Mouse (Mus musculus): ENCODE measurements at regions not wholly inside any gene's neighbourhood (a gene's known extent, or its start where the extent isn't known, plus 50 kb on each side); places are given as distances from the start of the nearest gene placed in this dataset.

DNA sequence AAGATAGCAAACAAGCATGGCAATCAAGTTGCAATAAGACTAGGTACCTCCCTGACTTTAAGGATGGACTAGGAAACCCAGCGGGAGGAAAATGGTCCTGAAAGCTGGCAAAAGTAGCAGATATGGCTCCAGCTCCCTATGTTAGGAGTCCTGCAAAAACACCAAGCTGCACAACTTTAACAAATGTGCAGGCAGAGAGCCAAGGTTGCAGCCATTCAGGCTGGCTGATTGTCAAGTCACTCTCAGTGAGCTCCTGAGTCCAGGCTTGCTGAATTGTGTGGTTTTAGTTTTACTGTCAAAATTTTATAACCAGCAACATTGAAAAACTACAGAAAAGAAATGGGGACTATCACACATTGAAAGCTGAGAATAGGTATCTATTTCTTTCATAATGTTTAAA, 1122.8 kb upstream of the Slc10a2 start:
- DNase-seq (ENCODE audit: low spot score): no peak

- no peak for DNase-seq (ENCODE audit: low spot score)
Observed at GRCm38 (mm10) chr8:6225194-6225593, 1120.0 kb upstream of the Slc10a2 start.

DNA sequence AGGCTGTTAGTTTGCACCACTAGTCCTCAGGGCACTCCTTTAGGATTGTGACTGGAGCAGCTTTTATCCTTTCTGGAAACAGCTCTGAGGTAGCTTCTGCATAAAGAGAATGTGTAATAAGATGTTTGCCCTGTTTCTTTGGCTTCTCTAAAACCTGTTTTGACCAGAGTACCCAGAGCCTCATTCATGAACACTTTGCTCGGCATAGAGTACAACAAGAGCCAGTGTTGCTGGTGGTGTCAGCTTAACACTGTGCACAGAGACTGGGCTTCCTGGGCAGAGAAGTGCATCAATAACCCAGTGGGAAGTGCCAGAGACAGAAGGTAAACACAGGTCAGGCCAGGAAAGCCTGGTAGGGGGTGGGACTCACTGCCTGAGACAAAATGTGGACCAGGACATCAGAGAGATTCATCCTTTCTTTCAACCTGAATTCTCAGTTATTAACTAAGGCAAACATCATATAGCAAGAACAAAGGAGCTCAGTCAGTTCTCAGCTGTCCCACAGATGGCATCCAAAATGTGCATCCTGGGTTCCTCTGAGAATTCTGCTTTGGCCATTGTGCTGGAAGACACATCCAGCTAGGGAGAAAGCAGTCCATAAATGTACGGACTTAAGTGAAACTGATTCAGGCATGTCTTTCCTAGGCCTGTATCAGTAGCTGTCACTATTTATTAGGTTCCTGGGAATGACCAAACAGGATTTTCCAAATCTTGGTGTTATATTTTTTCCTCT, 1102.6 kb upstream of the Slc10a2 start:
- peak; percentile 40 for DNase-seq (ENCODE audit: low spot score)

DNA sequence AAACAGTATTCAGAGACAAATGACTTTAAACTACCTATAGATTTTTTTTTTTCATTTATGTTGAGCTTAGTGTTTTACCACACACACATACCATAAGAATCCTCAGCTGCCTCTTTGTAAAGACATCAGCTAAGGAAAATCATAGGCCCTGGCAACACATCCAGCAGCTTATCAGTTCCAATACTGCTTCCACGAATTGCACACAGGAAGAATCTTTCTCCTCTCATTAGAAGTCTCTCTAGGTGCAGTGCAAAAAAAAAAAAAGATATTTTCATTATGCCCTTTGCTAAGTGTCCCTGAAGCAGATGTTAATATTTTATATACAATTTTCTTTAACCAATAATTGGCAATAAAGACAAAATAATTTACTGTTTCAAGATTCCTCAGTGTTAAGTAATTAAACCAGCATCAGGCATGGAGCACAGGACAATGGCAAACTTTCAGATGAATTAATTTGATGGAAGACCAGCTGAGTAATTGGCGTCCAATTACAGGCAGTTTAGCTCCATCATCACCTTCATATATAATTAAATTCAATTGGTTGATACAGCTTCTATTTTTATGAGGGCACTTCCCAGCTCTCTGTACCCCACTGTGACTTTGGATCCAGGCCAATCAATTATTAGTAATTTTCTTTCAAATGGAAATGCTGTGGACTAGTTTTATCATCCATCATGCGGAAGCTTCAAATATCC, 1099.0 kb upstream of the Slc10a2 start:
- DNase-seq (ENCODE audit: low spot score): no peak

GRCm38 (mm10) chr8:6191431-6191830, 1086.3 kb upstream of the Slc10a2 start:
- no peak for DNase-seq (ENCODE audit: low spot score)

DNA sequence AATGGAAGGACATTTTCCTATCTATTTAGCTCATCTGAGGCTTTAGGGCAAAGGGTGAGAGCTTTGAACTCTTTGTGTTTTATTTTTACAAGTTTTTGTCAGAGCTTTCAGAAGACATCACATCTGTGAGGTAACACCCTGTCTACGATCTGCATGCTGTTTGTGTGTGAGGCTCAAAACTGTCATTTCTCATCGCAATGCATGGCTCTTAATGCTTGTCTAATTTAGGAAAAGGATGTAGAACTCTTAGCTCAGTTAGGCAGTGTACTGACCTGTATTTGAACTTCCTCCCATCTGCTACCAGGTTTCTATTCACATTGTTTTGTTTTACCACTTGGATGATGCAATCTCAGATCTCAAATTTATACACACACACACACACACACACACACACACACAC, 1083.3 kb upstream of the Slc10a2 start:
- peak; percentile 5 for DNase-seq (ENCODE audit: low spot score)

- DNase-seq (ENCODE audit: low spot score): no peak
Observed at GRCm38 (mm10) chr8:6186561-6186960, 1081.4 kb upstream of the Slc10a2 start.

GRCm38 (mm10) chr8:6179602-6180001, 1074.5 kb upstream of the Slc10a2 start:
- no peak for DNase-seq (ENCODE audit: low spot score)

DNA sequence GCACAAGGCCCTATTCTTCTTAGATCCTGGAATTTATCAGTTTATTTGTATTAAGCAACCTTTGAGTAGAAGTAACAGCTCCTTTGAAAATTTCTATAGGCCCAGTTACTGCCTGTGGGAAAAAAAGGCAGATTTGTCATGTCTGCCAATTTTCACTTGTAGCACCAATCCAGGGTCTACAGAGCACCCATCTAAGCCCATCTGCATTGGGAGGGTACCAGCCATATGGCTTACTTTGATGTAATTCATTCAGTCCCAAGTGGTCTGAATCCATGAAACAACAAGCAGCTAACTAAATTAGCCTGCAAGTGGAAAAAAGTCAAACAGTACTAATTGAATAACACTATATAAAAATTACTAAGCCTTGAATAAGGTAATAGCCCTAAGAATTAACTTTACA, 1061.3 kb upstream of the Slc10a2 start:
- DNase-seq (ENCODE audit: low spot score): no peak

DNA sequence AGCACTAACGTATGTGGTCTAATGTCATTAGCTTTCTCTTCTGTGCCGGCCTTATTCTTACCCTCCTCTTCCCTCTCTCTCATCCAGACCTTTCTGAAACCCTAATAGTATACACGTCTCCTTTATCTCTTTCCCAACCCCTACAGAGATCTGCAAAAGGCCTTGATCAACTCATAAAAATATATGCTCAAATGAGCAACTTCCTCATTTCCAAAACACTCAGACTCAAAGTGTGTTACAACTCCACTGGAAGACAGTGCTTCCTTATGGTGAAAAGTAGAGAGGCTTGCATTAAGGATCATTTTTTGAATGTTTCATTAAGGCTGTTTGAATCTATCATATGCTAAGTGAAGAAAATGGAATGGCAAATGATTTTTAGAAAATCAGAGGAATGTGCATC, 1060.1 kb upstream of the Slc10a2 start:
- DNase-seq (ENCODE audit: low spot score): no peak

DNA sequence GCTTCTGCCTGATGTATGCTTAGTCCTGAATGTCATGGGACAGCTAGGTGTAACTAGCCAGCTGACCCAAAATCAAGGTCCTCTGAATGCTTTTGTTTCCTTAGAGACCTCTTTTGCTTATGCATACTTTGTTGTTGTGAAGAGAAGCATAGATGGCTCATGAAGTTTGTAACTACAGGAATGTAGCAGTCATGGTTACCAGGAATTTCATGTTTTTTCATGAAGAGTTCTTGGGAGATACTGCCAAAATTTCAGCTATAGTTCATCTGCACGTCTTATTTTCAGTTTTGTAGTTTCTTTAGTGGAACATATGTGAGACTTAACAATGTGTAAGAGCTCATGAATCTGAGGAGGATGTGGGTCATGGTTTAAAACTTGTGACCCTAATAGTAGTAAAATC, 1059.6 kb upstream of the Slc10a2 start:
- no peak for DNase-seq (ENCODE audit: low spot score)

GRCm38 (mm10) chr8:6144588-6144987, 1039.4 kb upstream of the Slc10a2 start:
- DNase-seq (ENCODE audit: low spot score): no peak

- DNase-seq (ENCODE audit: low spot score): no peak
Observed at GRCm38 (mm10) chr8:6140090-6140489, 1034.9 kb upstream of the Slc10a2 start.

DNA sequence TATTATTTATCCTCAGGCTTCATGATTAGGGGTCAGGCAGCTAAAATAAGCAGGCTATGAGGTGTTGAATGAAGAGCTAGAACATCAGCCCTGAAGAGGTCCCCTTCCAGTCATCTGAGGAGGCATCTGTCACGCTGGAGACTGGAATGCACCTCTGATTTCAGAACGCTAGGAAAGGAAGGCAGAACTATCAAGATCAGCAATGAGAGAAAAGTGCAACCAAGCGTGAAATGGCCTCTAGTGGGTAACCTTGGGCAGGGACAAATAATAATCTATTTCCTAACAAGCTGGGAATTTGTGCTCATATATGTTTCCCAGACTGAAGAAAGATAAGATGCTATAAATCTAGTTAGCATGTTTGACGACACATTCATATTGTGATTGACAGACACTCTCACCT, 1034.0 kb upstream of the Slc10a2 start:
- DNase-seq (ENCODE audit: low spot score): peak; percentile 35

GRCm38 (mm10) chr8:6132243-6132751, 1027.1 kb upstream of the Slc10a2 start:
- DNase-seq (ENCODE audit: low spot score): peak; percentile 49

DNA sequence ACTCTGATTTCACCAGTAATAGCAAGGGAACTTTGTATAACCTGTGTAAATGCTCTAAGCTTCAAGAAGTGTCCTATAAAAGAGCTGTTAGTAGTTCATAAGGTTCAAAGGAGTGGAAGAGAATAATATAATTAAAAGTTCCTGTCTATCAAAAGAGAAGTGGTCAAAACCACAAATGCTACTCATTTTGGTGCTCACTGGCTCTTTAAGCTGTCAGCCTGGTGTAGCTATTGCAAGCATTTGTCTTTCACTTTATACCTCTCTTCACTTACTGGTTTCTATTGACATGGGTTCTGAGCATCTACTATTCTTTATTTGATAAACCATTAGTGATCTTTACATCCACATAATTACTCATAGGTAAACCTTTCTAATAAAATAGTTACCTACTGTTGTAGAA, 1020.1 kb upstream of the Slc10a2 start:
- no peak for DNase-seq (ENCODE audit: low spot score)

DNA sequence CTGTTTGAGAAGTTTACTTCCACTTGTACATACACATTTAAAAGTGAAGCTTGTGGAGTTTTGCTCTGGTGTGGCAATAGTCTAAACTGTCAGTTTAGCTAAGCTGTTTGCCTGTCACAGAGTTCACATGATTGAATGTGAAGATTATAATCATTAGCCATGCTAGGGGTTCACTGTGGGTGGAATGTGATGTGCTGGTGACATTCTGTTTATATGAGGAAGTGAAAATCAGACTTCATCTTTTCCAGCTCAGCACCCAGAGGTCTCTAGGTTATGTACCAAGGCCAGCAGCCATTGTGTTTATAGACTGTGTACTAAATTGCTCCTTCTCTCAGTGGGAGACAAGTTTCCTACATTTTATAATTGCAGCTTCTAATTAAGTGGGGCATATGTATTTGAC, 1014.4 kb upstream of the Slc10a2 start:
- no peak for DNase-seq (ENCODE audit: low spot score)

DNA sequence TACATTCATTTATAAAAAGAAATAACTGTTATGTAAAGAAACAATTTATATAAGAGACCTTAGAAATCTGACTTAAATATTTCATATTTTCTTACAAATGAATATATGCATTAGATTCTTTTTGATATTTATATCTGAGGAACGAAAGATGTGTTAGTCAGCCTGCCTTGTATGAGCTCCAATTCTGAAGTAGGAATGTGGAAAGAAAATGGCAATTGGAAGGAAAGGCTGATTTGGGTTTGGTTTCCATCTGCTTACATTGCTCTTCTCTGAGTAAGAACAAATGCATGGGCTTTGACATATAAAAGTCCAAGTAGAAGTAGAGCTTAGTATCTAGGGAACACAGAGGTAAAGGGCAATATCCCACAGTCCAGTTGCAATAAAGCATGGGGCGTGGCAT, 1006.2 kb upstream of the Slc10a2 start:
- DNase-seq (ENCODE audit: low spot score): no peak

GRCm38 (mm10) chr8:6090028-6090427, 984.9 kb upstream of the Slc10a2 start:
- DNase-seq (ENCODE audit: low spot score): no peak

DNA sequence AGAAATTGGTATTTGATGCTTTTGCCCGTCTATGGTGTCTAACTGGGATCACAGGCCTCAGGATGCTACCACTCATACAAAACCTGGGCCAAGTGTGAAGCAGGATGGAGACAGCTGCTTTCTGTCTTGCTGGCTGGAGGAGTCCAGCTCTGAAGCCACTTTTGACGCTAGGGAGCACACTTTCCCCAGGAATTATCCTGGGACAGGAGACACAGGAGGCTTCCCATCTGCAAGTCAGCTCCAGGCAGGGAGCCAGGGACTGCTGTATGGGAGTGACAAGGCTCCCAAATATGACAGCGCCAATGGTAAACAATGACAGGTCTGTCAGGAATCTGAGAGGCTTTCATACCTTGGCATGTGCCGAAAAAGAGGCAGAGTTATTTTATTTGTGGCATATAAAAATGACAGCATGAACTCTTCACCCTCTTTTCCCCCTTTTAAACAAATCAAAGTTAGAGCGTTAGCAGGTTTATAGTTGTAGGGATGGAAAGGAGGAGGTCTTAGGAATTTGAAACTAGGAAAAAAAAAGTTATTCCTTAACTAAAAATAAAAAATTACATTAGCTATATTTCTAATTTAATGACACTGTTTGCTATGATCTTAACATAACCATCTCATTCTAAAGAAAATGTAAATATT, 938.9 kb upstream of the Slc10a2 start:
- DNase-seq (ENCODE audit: low spot score): peak; percentile 65

DNA sequence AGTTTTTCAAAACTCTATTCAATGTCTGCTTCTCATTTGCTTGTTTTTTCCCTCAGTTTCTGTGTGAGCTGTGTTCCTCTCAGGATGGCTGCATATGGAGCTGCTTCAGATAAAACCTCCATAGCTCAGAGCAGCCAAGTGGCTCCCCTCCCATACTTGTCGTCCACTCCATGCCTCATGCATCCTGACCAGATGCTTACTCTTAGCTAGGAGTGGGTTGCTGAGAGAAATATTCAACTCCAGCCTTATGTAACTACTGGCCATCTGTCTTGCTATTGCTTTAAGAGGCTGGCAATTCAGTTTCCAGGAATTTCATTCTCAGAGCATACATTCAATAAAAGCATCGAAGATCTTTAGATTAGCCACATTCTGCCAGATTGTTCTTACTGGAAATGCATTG, 907.1 kb upstream of the Slc10a2 start:
- DNase-seq (ENCODE audit: low spot score): no peak

DNA sequence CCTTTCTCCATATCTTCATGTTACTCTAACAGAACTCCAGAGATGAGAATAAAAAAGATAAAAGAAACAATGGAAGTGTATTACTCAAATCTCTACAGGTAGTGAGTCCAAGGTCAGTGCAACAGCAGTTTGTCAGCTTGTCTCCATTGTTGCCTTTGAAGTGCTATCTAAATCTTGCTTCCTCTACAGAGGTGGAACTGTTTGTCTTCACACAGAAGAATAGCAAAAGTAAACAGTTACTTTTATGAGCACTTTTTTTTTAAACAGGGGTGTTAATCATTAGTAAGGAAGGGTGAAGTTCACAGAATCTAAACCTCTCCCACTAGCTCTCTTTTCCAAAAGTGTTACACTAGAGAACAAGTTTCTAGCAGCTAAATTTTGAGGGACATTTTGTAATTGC, 906.0 kb upstream of the Slc10a2 start:
- no peak for DNase-seq (ENCODE audit: low spot score)

DNA sequence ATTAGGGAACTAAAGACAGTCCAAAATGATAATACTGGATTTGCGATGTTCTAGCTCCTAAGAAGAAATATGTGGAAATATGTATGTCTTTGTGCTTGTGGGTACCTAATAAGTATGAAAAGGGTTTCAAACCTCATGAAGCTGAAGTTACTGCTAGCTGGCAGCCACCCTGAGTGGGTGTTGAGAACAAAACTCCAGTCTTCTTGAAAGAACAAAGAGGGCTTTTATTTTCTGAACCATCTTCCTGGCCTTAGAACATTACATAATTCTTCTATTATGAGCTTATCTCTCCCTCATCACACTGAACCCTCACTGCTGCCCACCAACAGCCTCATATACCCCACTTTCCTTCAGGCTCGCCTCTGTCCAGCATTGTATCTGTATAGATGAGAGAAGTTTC, 905.6 kb upstream of the Slc10a2 start:
- DNase-seq (ENCODE audit: low spot score): no peak
